ENCODE assay signal across 9 mouse cellular contexts in the genomic region with DNA sequence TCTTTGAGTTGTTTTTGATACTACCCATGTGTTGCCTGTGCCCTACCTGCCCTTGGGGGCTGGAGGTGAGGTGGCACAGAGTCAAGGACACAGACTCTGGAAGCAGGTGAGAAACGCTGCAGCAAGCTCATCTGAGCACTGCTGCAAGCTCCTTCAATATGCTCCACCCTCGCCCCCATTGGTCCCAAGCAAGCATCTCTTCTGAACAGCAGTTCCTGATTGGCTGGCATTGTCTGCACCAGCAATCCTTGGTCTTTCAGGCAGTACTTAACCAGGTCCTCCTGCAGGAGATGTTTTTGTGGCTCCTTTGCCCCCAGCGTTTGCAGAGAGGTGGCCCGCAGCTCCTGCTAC. TPM values are rescaled to one million over a fixed set of nuclear protein-coding genes. Genes with fewer than 3 reads are reported as not detected.
DNase-seq lines count a peak whose midpoint lies in the region; ATAC-seq and TF ChIP-seq lines count a peak whose summit lies in the region.
"Had no signal": no experiment of that assay in that cellular context is flagged by ENCODE, and none has a peak within 500 bp of the region (broad histone marks: within the 10 kb centered on the region; RNA-seq: fewer than 3 reads in every experiment).

No protein-coding gene starts in this region.

- DNase-seq in cerebellum, postnatal 14 days = peak; percentile 54 to 64
- no peak for DNase-seq in cerebellum, adult 8-10 months
- DNase-seq in frontal cortex, postnatal 10 days (ENCODE audit: low spot score in 2 of 2) = peak; percentile 43 to 65
- peak; percentile 49 to 68 for DNase-seq in left cerebral cortex, adult 18-20 months (ENCODE audit: low spot score in 2 of 2)
- DNase-seq in gastrocnemius, postnatal 36 days = no peak
- DNase-seq in retina, embryonic 14.5 days (ENCODE audit: low spot score) = no peak

- no peak overlapping the region for H3K4me3 ChIP-seq in olfactory bulb, adult 2 months (ENCODE audit: insufficient read depth, low read depth, low read length)
- no peak overlapping the region for H3K4me3 ChIP-seq in liver, embryonic 12.5 days

- H3K36me3 ChIP-seq in liver, embryonic 12.5 days = no peaks in the 10 kb centered on the region

- no peaks in the 10 kb centered on the region for H3K27me3 ChIP-seq in liver, embryonic 12.5 days (replicated peaks)

- no peak for ATAC-seq in liver, embryonic 12.5 days

- TF ChIP-seq CTCF in olfactory bulb, adult 2 months (IDR thresholded peaks at IDR 0.05; ENCODE audit: insufficient read depth, low read depth, low read length) = no peak

- 36% methylated on average over 4 of the region's 4 CpGs for WGBS in olfactory bulb, adult 2 months
- 44% methylated on average over 4 of the region's 4 CpGs for WGBS in liver, embryonic 12.5 days (ENCODE audit: insufficient replicate concordance)

- H3K9ac ChIP-seq in liver, embryonic 12.5 days = no peak overlapping the region

- no peaks in the 10 kb centered on the region for H3K9me3 ChIP-seq in liver, embryonic 12.5 days (replicated peaks)

- intact Hi-C loops in gastrocnemius, postnatal 36 days (cut with DNase I) = no loop called here

- no peak overlapping the region for H3K4me2 ChIP-seq in liver, embryonic 12.5 days

- TF ChIP-seq POLR2A in olfactory bulb, adult 2 months (IDR thresholded peaks at IDR 0.05; ENCODE audit: insufficient read depth, low read depth, low read length) = no peak

- H3K4me1 ChIP-seq in olfactory bulb, adult 2 months (ENCODE audit: control insufficient read depth, insufficient read depth, low read length) = peaks cover 12% of the 10 kb centered on the region
- H3K4me1 ChIP-seq in liver, embryonic 12.5 days = no peaks in the 10 kb centered on the region

- peak overlapping the region; percentile 63 for H3K27ac ChIP-seq in olfactory bulb, adult 2 months (ENCODE audit: insufficient read depth, low read depth, low read length)
- no peak overlapping the region for H3K27ac ChIP-seq in liver, embryonic 12.5 days

RNA-seq across cellular contexts. Expression of a gene that starts 34.6 kb away (rescaled TPM):
- 100 to 1,000 TPM; 203 to 207 TPM for total RNA-seq in left cerebral cortex, adult 18-20 months (2021)
- polyA plus RNA-seq in olfactory bulb, adult 2 months (2012; ENCODE audit: insufficient read depth, insufficient read length, low replicate concordance, missing spikeins) = not detected in 2 replicates
- polyA plus RNA-seq in liver, embryonic 12.5 days (2016; fragmentation: Nextera tagmentation; extraction: Ambion mirVana) = not detected in 2 replicates
- total RNA-seq in gastrocnemius, postnatal 36 days (2021) = 1 to 10 TPM in 1 of 2 experiments, under 1 TPM in 1; 0.69 to 1.2 TPM
- polyA plus RNA-seq: liver, embryonic 16.5 days had no signal

RNA-seq across cellular contexts. Expression of a gene that starts 41.2 kb away (rescaled TPM):
- 1 to 10 TPM; 3.0 to 3.4 TPM for total RNA-seq in left cerebral cortex, adult 18-20 months (2021)
- polyA plus RNA-seq in olfactory bulb, adult 2 months (2012; ENCODE audit: insufficient read depth, insufficient read length, low replicate concordance, missing spikeins) = not detected in 2 replicates
- 405 and 413 TPM in 2 replicates for polyA plus RNA-seq in liver, embryonic 12.5 days (2016; fragmentation: Nextera tagmentation; extraction: Ambion mirVana)
- 1 to 10 TPM in 1 of 2 experiments, under 1 TPM in 1; 0.99 to 1.9 TPM for total RNA-seq in gastrocnemius, postnatal 36 days (2021)

RNA-seq across cellular contexts. Expression of a gene that starts 47.6 kb away (rescaled TPM):
- 10 to 100 TPM; 19.0 to 19.4 TPM for total RNA-seq in left cerebral cortex, adult 18-20 months (2021)
- not detected in 2 replicates for polyA plus RNA-seq in olfactory bulb, adult 2 months (2012; ENCODE audit: insufficient read depth, insufficient read length, low replicate concordance, missing spikeins)
- polyA plus RNA-seq in liver, embryonic 12.5 days (2016; fragmentation: Nextera tagmentation; extraction: Ambion mirVana) = 19.7 and 22.7 TPM in 2 replicates
- 1 to 10 TPM; 8.4 to 8.9 TPM for total RNA-seq in gastrocnemius, postnatal 36 days (2021)

Comparison
In these comparisons a context has a peak if more than half of its experiments do, and no peak if none do; other contexts are left out.
1. DNase-seq: peak in cerebellum, postnatal 14 days (2 of 2), frontal cortex, postnatal 10 days (2 of 2) and left cerebral cortex, adult 18-20 months (2 of 2); none in cerebellum, adult 8-10 months (single experiment), gastrocnemius, postnatal 36 days (0 of 2) and retina, embryonic 14.5 days (single experiment).
2. RNA of a gene that starts 34.6 kb away (total RNA-seq): 203 to 207 TPM in left cerebral cortex, adult 18-20 months; 0.69 to 1.2 TPM in gastrocnemius, postnatal 36 days; every median in the first group is over 10 times any median in the second.